Mouse (Mus musculus) embryonic stem cell, embryonic (primary cell): ENCODE data around the gene Cdc37l1.

ENCODE experiments used
- CTCF ChIA-PET, 4 experiments: fragments of 300-600 bp in 2 of 4; fragments of 350-600 bp in 2 of 4; sonication (Branson Sonifier 250); formaldehyde crosslinking; loops; one replicate each; lab custom pipeline; 2022; ENCODE audit warnings: inconsistent platforms in 2 of 4; lab: Charles Lee
- POLR2A ChIA-PET, 4 experiments: fragments of 300-600 bp in 2 of 4; fragments of 350-600 bp in 2 of 4; sonication (Branson Sonifier 250); formaldehyde crosslinking; loops; one replicate each; lab custom pipeline; 2022; ENCODE audit warnings: antibody characterized with exemption in 4 of 4, inconsistent platforms in 1 of 4; lab: Charles Lee

Gene Cdc37l1

GRCm38 (mm10) chr19:28990194-28990589, at the start of gene Cdc37l1:
TSS of gene Cdc37l1 (plus strand) at chr19:28990352.
- POLR2A ChIA-PET, result interaction anchor here (0.5 to 14.4 kb wide), 58 partner anchors 8 to 1163 kb away, joined by 3 to 234 read pairs (median 5); partner anchors contain the start of genes Ak3 (in 2 of the 4), Plpp6 (in 2 of the 4), Rcl1 (in 2 of the 4) and 4430402I18Rik (in 1 of the 4)
- CTCF ChIA-PET, result interaction anchor here in 3 of 4 experiments (0.6 to 1.1 kb wide), 5 partner anchors 16 to 365 kb away, joined by 3 to 4 read pairs (median 3); partner anchors contain the start of gene Plpp6 (in 1 of the 3)

- ChIA-PET POLR2A (no interaction called here), CTCF (interaction anchor here in 2 of 4 experiments (0.8 to 1.1 kb wide), 2 partner anchors 464 to 560 kb away, joined by 3 read pairs; no protein-coding TSS in a partner anchor)
Observed at GRCm38 (mm10) chr19:28941271-28941670, 48.9 kb upstream of the Cdc37l1 start.

GRCm38 (mm10) chr19:28946782-28947181, 43.4 kb upstream of the Cdc37l1 start:
- POLR2A ChIA-PET, result interaction anchor here in 1 of 4 experiments (0.6 kb wide), 1 partner anchor 15 kb away, joined by 4 read pairs; no protein-coding TSS in a partner anchor
- CTCF ChIA-PET, result interaction anchor here in 1 of 4 experiments (0.7 kb wide), 1 partner anchor 459 kb away, joined by 3 read pairs; no protein-coding TSS in a partner anchor

- POLR2A ChIA-PET, result interaction anchor here in 1 of 4 experiments (0.6 kb wide), 1 partner anchor 48 kb away, joined by 3 read pairs; no protein-coding TSS in a partner anchor
- CTCF ChIA-PET, result no interaction called here
Observed at GRCm38 (mm10) chr19:28947311-28947710, 42.8 kb upstream of the Cdc37l1 start.

- POLR2A ChIA-PET, result no interaction called here
Observed at GRCm38 (mm10) chr19:28951251-28951650, 38.9 kb upstream of the Cdc37l1 start.

GRCm38 (mm10) chr19:28963113-28963512, 27.0 kb upstream of the Cdc37l1 start:
- ChIA-PET POLR2A (interaction anchor here (0.6 to 3.2 kb wide), 9 partner anchors 10 to 951 kb away, joined by 3 to 14 read pairs (median 4); partner anchors contain the start of genes Cdc37l1 (in 2 of the 4) and Ak3 (in 1 of the 4)), CTCF (interaction anchor here (0.5 to 1.6 kb wide), 15 partner anchors 8 to 575 kb away, joined by 3 to 7 read pairs (median 4); no protein-coding TSS in a partner anchor)

More at GRCm38 (mm10) chr19:28951251-28951650, 38.9 kb upstream of the Cdc37l1 start:
- CTCF ChIA-PET, result no interaction called here

GRCm38 (mm10) chr19:28963513-28963841, 26.7 kb upstream of the Cdc37l1 start:
- ChIA-PET CTCF (interaction anchor here (0.5 to 1.6 kb wide), 19 partner anchors 8 to 575 kb away, joined by 3 to 16 read pairs (median 4); partner anchors contain the start of gene Cdc37l1 (in 1 of the 4)), POLR2A (interaction anchor here (0.6 to 3.2 kb wide), 11 partner anchors 9 to 952 kb away, joined by 3 to 14 read pairs (median 4); partner anchors contain the start of genes Ak3 (in 1 of the 4), Cdc37l1 (in 1 of the 4) and Rcl1 (in 1 of the 4))

GRCm38 (mm10) chr19:28963842-28964551, 26.2 kb upstream of the Cdc37l1 start, which contains the start of gene Plpp6:
TSS of gene Plpp6 (plus strand) at chr19:28963953.
- ChIA-PET POLR2A (interaction anchor here in 3 of 4 experiments (0.6 to 3.2 kb wide), 11 partner anchors 9 to 952 kb away, joined by 3 to 14 read pairs (median 4); partner anchors contain the start of genes Ak3 (in 1 of the 3), Cdc37l1 (in 1 of the 3) and Rcl1 (in 1 of the 3)), CTCF (interaction anchor here (0.5 to 1.6 kb wide), 12 partner anchors 11 to 1182 kb away, joined by 3 to 16 read pairs (median 4); partner anchors contain the start of gene Cdc37l1 (in 1 of the 4))

- POLR2A ChIA-PET, result interaction anchor here in 3 of 4 experiments (1.0 to 3.2 kb wide), 6 partner anchors 23 to 137 kb away, joined by 3 to 14 read pairs (median 4); partner anchors contain the start of genes Ak3 (in 1 of the 3), Cdc37l1 (in 1 of the 3) and Rcl1 (in 1 of the 3)
- CTCF ChIA-PET, result interaction anchor here in 2 of 4 experiments (0.5 to 0.6 kb wide), 2 partner anchors 15 to 1183 kb away, joined by 3 to 5 read pairs; no protein-coding TSS in a partner anchor
Observed at GRCm38 (mm10) chr19:28964552-28964903, 25.6 kb upstream of the Cdc37l1 start.

- ChIA-PET CTCF (interaction anchor here in 3 of 4 experiments (0.6 to 1.0 kb wide), 5 partner anchors 22 to 534 kb away, joined by 3 to 4 read pairs (median 4); no protein-coding TSS in a partner anchor), POLR2A (interaction anchor here in 3 of 4 experiments (0.6 to 1.5 kb wide), 10 partner anchors 11 to 839 kb away, joined by 3 to 9 read pairs (median 4); partner anchors contain the start of genes Cdc37l1 (in 1 of the 3) and Rcl1 (in 1 of the 3))
Observed at GRCm38 (mm10) chr19:28967652-28968051, 22.5 kb upstream of the Cdc37l1 start, which contains the start of gene 4430402I18Rik. TSS of gene 4430402I18Rik (minus strand) at chr19:28967800.

- POLR2A ChIA-PET, result interaction anchor here in 3 of 4 experiments (0.6 to 1.5 kb wide), 9 partner anchors 10 to 839 kb away, joined by 3 to 9 read pairs (median 4); partner anchors contain the start of genes Cdc37l1 (in 1 of the 3) and Rcl1 (in 1 of the 3)
- CTCF ChIA-PET, result interaction anchor here in 3 of 4 experiments (0.6 to 1.0 kb wide), 5 partner anchors 21 to 533 kb away, joined by 3 to 4 read pairs (median 4); no protein-coding TSS in a partner anchor
Observed at GRCm38 (mm10) chr19:28968178-28968577, 22.0 kb upstream of the Cdc37l1 start.

GRCm38 (mm10) chr19:28969231-28969630, 20.9 kb upstream of the Cdc37l1 start:
- CTCF ChIA-PET, result no interaction called here
- POLR2A ChIA-PET, result no interaction called here

- CTCF ChIA-PET, result no interaction called here
Observed at GRCm38 (mm10) chr19:28970251-28970650, 19.9 kb upstream of the Cdc37l1 start.

GRCm38 (mm10) chr19:28974862-28975611, 15.1 kb upstream of the Cdc37l1 start:
- ChIA-PET CTCF (interaction anchor here in 2 of 4 experiments (0.5 to 1.8 kb wide), 11 partner anchors 11 to 92 kb away, joined by 3 to 5 read pairs (median 3); partner anchors contain the start of genes Cdc37l1 (in 1 of the 2) and Plpp6 (in 1 of the 2)), POLR2A (interaction anchor here in 3 of 4 experiments (0.7 to 2.0 kb wide), 6 partner anchors 9 to 196 kb away, joined by 3 to 7 read pairs (median 3); partner anchors contain the start of gene Cdc37l1 (in 1 of the 3))

More at GRCm38 (mm10) chr19:28970251-28970650, 19.9 kb upstream of the Cdc37l1 start:
- POLR2A ChIA-PET, result interaction anchor here in 2 of 4 experiments (0.8 to 1.5 kb wide), 2 partner anchors 20 kb away, joined by 4 read pairs; partner anchors contain the start of gene Cdc37l1 (in 2 of the 2)

- CTCF ChIA-PET, result no interaction called here
- POLR2A ChIA-PET, result interaction anchor here in 1 of 4 experiments (0.5 kb wide), 1 partner anchor 971 kb away, joined by 3 read pairs; the partner anchor contains the start of gene Rfx3
Observed at GRCm38 (mm10) chr19:28982617-28983016, 7.5 kb upstream of the Cdc37l1 start.

GRCm38 (mm10) chr19:28989515-28989914, 637 bp upstream of the Cdc37l1 start:
- CTCF ChIA-PET, result interaction anchor here in 3 of 4 experiments (0.6 to 1.1 kb wide), 6 partner anchors 15 to 366 kb away, joined by 3 to 4 read pairs (median 3); partner anchors contain the start of genes 4430402I18Rik (in 1 of the 3) and Plpp6 (in 1 of the 3)

More at GRCm38 (mm10) chr19:28989515-28989914, 637 bp upstream of the Cdc37l1 start:
- POLR2A ChIA-PET, result interaction anchor here (0.6 to 14.4 kb wide), 57 partner anchors 8 to 1164 kb away, joined by 3 to 234 read pairs (median 5); partner anchors contain the start of genes Ak3 (in 2 of the 4), Plpp6 (in 2 of the 4), Rcl1 (in 2 of the 4) and 4430402I18Rik (in 1 of the 4)
